Mouse (Mus musculus) liver, adult 2 months (tissue): Measurements from ENCODE around the gene Ckap2l. TPM values are rescaled to one million over a fixed set of nuclear protein-coding genes. Genes with fewer than 3 reads are reported as not detected.
A peak's percentile ranks its signal among the peaks of the same experiment; 100 is the strongest.

ENCODE experiments used
- DNase-seq: peaks from one replicate; pipeline ENCODE4 v3.0.0-alpha.2; 2011; ENCODE audit warnings: low read depth, low spot score; ENCODE audit errors: extremely low read depth
- H3K27ac ChIP-seq: fragments of 200-500 bp; replicated peaks from 2 replicates; pipeline ENCODE4 v1.5.1; 2012; ENCODE audit warnings: low read depth, mild to moderate bottlenecking, control low read depth, inconsistent platforms, low read length; ENCODE audit not compliant: insufficient read depth
- H3K27me3 ChIP-seq: fragments of 200-500 bp; 2 replicates; pipeline ENCODE4 v1.6.1; 2012; ENCODE audit warnings: mild to moderate bottlenecking, moderate library complexity, low read length, inconsistent platforms; ENCODE audit not compliant: control insufficient read depth, insufficient read depth
- H3K36me3 ChIP-seq: fragments of 200-500 bp; 2 replicates; pipeline ENCODE4 v1.6.1; 2012; ENCODE audit warnings: low read length, inconsistent platforms; ENCODE audit not compliant: control insufficient read depth, insufficient read depth
- H3K4me1 ChIP-seq: fragments of 200-500 bp; 2 replicates; pipeline ENCODE4 v1.6.1; 2011; ENCODE audit warnings: low read length; ENCODE audit not compliant: control insufficient read depth, insufficient read depth
- H3K4me3 ChIP-seq: fragments of 200-500 bp; 2 replicates; pipeline ENCODE4 v1.5.1; 2011; ENCODE audit warnings: low read depth, mild to moderate bottlenecking, control low read depth, low read length, moderate library complexity; ENCODE audit not compliant: insufficient read depth
- H3K79me2 ChIP-seq: fragments of 200-500 bp; 2 replicates; pipeline ENCODE4 v1.6.1; 2012; ENCODE audit warnings: inconsistent platforms, mild to moderate bottlenecking, low read length, moderate library complexity; ENCODE audit not compliant: control insufficient read depth, insufficient read depth
- H3K9ac ChIP-seq: fragments of 200-500 bp; 2 replicates; pipeline ENCODE4 v1.6.1; 2012; ENCODE audit warnings: low read depth, mild to moderate bottlenecking, control low read depth, inconsistent platforms, low read length
- CTCF ChIP-seq: fragments of 200-500 bp; IDR thresholded peaks from 2 replicates; pipeline ENCODE4 v1.5.1; 2011; ENCODE audit warnings: low read depth, low read length, control low read depth
- POLR2A ChIP-seq: fragments of 200-500 bp; IDR thresholded peaks from 2 replicates; pipeline ENCODE4 v1.6.1; 2011; ENCODE audit warnings: low read length, control low read depth; ENCODE audit not compliant: insufficient read depth; ENCODE audit errors: extremely low read depth
- WGBS: fragments of 180-500 bp; shearing (Covaris S2); methylation state at CpG from one replicate; pipeline ENCODE4 v1.1.7; 2018; 5-methylcytosine and 5-hydroxymethylcytosine counted together
- polyA plus RNA-seq: library from polyadenylated mRNA; depleted of rRNA; stranded (reverse); fragments of >200 nt; gene quantifications from 2 replicates; pipeline ENCODE4 v1.2.3, GENCODE M21; 2012
- total RNA-seq: library from RNA; depleted of rRNA; stranded (reverse); fragments of >200 nt; gene quantifications from 2 replicates; pipeline ENCODE4 v1.2.3, GENCODE M21; 2014

The Ckap2l gene
- total and polyA plus RNA-seq, 2 experiments = 0.04 to 0.09 TPM

GRCm38 (mm10) chr2:129253631-129253970, 43.4 kb downstream of the Ckap2l start:
- Histone ChIP-seq H3K4me1 (no peaks in the 10 kb centered on the region), H3K4me3 (no peak overlapping the region), H3K9ac (no peak overlapping the region), H3K27ac (no peak overlapping the region), H3K79me2 (no peaks in the 10 kb centered on the region), H3K27me3 (no peaks in the 10 kb centered on the region), H3K36me3 (no peaks in the 10 kb centered on the region)
- WGBS = 81% methylated on average over 2 of the region's 2 CpGs
- no peak for DNase-seq
- no peak for TF ChIP-seq CTCF
- no peak for TF ChIP-seq POLR2A

- Histone ChIP-seq H3K4me1 (no peaks in the 10 kb centered on the region), H3K4me3 (no peak overlapping the region), H3K27me3 (no peaks in the 10 kb centered on the region), H3K9ac (no peak overlapping the region), H3K27ac (no peak overlapping the region), H3K36me3 (no peaks in the 10 kb centered on the region), H3K79me2 (no peaks in the 10 kb centered on the region)
- TF ChIP-seq POLR2A (no peak), CTCF (no peak)
- 93% methylated on average over 19 of the region's 19 CpGs for WGBS
- DNase-seq = no peak
These were observed 44.0 kb downstream of the Ckap2l start for GRCm38 (mm10) chr2:129252836-129253630.

- Histone ChIP-seq H3K27ac (no peak overlapping the region), H3K4me1 (no peaks in the 10 kb centered on the region), H3K9ac (no peak overlapping the region), H3K4me3 (no peak overlapping the region), H3K36me3 (no peaks in the 10 kb centered on the region), H3K27me3 (no peaks in the 10 kb centered on the region), H3K79me2 (no peaks in the 10 kb centered on the region)
- no peak for TF ChIP-seq CTCF
- TF ChIP-seq POLR2A = no peak
- WGBS = 79% methylated on average over 1 of the region's 1 CpGs
- no peak for DNase-seq
These were observed 47.7 kb downstream of the Ckap2l start for GRCm38 (mm10) chr2:129249321-129249720.

- Histone ChIP-seq H3K79me2 (no peaks in the 10 kb centered on the region), H3K27ac (no peak overlapping the region), H3K9ac (no peak overlapping the region), H3K27me3 (no peaks in the 10 kb centered on the region), H3K4me3 (no peak overlapping the region), H3K4me1 (0 out of 2 replicates have a peak, but pooled peaks cover 4% of the 10 kb centered on the region), H3K36me3 (no peaks in the 10 kb centered on the region)
- no peak for TF ChIP-seq POLR2A
- TF ChIP-seq CTCF = no peak
- WGBS = 91% methylated on average over 7 of the region's 7 CpGs
- peak; percentile 33 for DNase-seq
These were observed 49.3 kb downstream of the Ckap2l start for GRCm38 (mm10) chr2:129247707-129248121.

GRCm38 (mm10) chr2:129246924-129247323, 50.1 kb downstream of the Ckap2l start:
- TF ChIP-seq POLR2A = no peak
- no peak for TF ChIP-seq CTCF
- Histone ChIP-seq H3K4me3 (no peak overlapping the region), H3K27me3 (no peaks in the 10 kb centered on the region), H3K9ac (no peak overlapping the region), H3K27ac (no peak overlapping the region), H3K36me3 (no peaks in the 10 kb centered on the region), H3K4me1 (0 out of 2 replicates have a peak, but pooled peaks cover 4% of the 10 kb centered on the region), H3K79me2 (no peaks in the 10 kb centered on the region)
- 95% methylated on average over 12 of the region's 12 CpGs for WGBS
- DNase-seq = no peak

GRCm38 (mm10) chr2:129246436-129246835, 50.6 kb downstream of the Ckap2l start:
- Histone ChIP-seq H3K9ac (no peak overlapping the region), H3K27me3 (no peaks in the 10 kb centered on the region), H3K36me3 (no peaks in the 10 kb centered on the region), H3K27ac (no peak overlapping the region), H3K79me2 (no peaks in the 10 kb centered on the region), H3K4me3 (no peak overlapping the region), H3K4me1 (0 out of 2 replicates have a peak, but pooled peaks cover 4% of the 10 kb centered on the region)
- 90% methylated on average over 7 of the region's 7 CpGs for WGBS
- no peak for DNase-seq
- no peak for TF ChIP-seq POLR2A
- no peak for TF ChIP-seq CTCF
